Mouse (Mus musculus): ENCODE data around the gene Fmr1nb.
"Not testable (repeated sequence)": the region's sequence is repeated elsewhere in the genome, so short reads cannot be mapped to it uniquely, and the experiment has no call there.

Gene Fmr1nb

DNA sequence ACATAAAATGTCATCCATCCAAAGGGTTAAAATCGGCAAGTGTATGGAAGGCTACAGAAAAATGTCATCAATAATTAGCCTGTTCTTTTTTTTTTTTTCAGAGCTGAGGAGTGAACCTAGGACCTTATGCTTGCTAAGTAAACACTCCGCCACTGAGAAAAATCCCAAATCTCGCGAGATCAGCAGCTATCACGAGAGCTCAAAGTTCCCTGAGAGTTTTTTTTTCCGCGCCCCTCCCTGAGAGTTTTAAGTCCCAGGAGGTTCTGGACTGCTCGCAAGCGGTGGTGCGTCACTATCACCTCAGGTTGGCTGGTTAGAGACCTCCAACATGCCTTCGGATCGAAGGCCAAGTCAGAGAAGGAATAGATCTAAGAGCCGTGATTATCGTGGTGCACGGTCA lies at the start of gene Fmr1nb:
Gene Fmr1nb (plus strand): TSS at position 234 of the 400 bp plus-strand sequence.
- DNase-seq (ENCODE audit: low read depth, low spot score) = no peak

- DNase-seq (ENCODE audit: low read depth, low spot score) = no peak
These were observed 24.7 kb upstream of the Fmr1nb start for GRCm38 (mm10) chrX:68736902-68737301.

DNA sequence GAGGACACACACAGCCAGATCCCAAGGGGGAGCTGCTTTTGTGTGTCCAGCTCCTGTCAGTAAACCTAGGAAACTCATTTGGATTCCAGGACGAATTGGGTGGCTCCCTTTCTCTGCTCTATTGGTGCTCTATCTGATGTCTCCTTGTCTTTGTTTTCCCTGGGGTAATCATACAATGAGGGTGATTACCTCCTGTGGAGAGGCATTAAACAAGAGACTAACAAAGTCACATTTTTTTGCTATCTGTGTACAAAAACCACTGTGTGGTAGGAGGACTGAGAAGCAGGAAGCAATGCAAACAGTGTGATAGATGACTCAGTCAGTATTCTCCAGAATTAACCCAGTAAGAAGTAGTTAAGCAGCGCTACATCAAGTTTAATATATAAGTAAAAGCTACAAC lies 21.6 kb upstream of the Fmr1nb start:
- no peak for DNase-seq (ENCODE audit: low read depth, low spot score)

DNA sequence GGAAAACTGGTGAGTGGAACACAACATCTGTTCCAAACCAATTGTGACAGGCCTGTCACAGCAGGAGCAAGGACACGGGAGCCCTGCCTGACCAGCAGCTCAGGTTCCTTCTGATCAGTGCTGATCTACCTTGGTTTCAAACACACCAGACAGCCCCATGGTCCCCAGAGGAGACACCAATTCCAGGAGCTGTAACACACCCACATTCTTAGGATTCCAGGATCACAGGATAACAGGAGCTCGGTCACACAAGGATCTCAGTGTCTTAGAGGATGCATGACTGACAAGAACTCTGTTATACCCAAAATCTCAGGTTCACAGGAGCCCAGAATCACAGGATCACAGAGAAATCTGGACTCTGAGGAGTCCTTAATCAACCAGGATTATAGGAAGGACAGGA lies 58.8 kb downstream of the Fmr1nb start:
- DNase-seq (ENCODE audit: low read depth, low spot score) = peak; percentile 1

- DNase-seq (ENCODE audit: low read depth, low spot score) = not testable (repeated sequence)
These were observed 59.4 kb downstream of the Fmr1nb start, which contains the start of gene Gm14698 for GRCm38 (mm10) chrX:68821059-68821458. Gene Gm14698 (plus strand): TSS chrX:68821093.

DNA sequence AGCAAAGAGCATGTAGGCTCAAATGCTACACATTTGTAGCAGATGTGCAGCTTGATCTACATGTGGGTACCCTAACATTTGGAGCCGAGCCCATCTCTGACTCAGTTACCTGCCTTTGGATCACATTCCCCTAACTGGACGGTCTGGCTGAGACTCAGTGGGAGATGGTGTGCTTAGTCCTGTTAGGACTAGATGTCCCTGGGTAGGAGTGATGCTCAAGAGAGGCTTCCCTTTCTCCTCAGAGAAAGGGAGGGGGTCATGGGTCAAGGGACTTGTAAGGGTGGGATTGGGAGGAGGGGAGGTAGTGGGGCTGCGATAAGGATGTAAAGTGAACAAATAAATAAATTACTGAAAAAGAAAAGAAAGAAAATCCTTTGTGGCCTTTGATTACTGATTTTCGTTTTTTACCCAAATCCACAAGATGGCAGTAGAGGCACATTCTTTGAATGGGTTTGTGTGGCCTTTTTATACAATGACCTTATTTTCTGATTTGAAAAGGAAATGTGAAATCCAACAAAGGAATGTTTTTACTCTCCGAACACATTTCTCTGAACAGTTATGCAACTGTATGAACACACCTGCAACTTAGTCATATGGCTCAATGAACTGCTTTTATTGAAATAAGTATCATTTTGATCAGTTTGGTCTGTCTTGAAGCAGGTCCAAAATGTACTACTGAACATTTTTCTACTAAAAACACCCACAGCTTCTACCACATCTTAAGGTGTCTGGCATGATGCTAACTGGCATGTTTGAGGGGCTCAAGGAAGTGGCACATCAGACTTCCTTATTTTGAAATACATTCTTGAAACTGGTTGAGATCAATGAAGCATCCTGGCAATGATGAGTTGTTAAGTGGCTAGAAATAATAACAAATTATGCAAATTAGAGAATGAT lies 78.2 kb downstream of the Fmr1nb start:
- DNase-seq (ENCODE audit: low read depth, low spot score) = peak; percentile 52
